Mouse (Mus musculus): ENCODE data around the gene Smarcc2.

DNA sequence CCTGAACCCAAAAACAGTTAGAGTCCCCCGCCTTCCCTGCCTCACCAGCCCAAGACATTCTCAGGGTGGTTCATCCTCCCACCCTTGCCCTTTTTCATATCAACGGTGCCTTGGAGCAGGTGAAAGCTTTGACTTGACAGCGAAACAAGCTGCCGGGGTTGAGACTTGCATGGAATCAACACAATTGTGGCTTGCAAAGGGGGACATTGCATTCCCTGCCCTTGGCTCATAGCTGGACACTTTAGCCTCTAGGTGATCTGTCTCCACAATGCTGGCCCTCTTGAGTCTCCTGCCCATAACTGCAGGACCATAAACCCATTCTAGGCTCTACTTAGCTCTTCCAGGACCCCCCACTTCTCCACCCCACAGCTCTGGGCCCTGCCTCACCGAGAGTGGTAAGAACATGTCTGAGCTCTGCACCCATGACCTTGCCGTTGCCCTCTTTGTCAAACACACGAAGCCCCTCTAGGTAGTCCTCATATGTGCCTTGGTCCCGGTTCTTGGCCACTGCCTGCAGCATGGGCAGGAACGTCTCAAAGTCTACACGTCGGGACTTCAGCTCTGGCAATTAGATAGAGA, 35.7 kb downstream of the Smarcc2 start:
- TF ChIP-seq GATA1 (IDR thresholded peaks at IDR 0.05; ENCODE audit: low read length): no peak
- no peak for TF ChIP-seq TAL1 (IDR thresholded peaks at IDR 0.05; ENCODE audit: low read length)
